Mouse (Mus musculus): Measurements from ENCODE around the gene Oxsm.

The Oxsm gene

DNA sequence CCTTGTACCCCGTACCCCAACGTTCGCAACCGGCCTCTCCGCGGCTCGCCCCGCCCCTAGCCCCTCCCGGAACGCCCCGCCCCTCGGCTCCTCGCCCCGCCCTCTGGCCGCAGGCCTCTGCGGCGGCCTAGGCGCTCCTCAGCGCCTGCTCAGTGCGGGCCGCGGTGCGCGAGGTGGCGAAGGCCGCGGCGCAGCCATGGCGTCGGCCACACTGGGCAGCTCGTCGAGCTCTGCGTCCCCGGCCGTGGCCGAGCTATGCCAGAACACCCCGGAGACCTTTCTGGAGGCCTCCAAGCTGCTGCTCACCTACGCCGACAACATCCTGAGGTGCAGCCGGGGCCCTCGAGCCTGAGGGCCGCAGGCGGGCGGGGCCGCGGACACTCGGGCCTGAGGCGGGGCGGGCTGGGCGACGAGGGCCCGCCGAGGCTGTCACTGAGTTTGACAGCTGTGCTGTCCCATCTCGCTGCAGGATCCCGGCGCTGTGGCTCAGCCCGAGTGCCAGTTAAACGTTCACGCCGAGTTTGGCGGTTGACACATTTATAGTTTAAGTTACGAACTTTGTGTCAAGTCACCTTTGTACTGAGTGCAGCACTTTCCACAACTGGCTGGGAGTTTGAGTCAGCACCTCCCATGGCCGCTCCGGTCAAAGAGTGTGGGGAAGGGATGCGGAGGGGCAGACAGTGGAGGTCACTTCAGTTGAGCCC, at the start of gene Oxsm, which contains the start of gene Ngly1:
TSS of gene Oxsm (minus strand) at position 638 of the 704 bp plus-strand sequence.
TSS of gene Ngly1 (plus strand) at position 110 of the 704 bp plus-strand sequence.
- peak; percentile 87 for DNase-seq (ENCODE audit: low read depth, low spot score)

DNA sequence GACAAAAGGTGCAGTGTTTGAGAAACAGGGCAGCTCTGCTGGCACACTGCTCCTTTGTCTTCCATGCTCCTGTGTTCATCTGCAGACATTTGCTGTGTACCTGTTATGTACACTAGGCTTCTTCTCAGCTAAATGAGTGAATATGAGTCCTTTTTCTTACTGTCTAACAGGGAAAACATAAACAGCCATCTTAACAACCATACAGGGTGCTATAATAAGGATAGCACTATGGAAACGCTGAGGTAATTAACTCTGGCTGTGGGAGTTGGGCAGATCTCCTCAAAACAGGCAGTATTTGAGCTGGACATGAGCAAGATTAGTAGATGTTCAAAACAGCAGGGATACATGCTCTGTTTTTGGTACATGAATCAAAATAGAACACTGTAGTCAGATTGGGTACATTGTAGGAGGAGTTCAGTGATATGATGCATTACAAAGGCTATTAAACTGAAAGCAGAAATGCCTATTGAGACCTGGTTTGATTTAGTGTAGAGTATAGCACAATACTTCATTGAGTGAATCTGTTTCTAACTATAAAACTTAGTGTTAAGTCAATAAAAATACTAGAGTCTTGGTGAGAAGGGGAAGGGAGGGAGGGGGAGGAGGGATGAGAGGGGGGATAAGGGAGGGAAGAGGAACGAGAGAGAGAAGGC, 47.3 kb upstream of the Oxsm start:
- no peak for DNase-seq (ENCODE audit: low read depth, low spot score)

GRCm38 (mm10) chr14:16293921-16294320, 44.3 kb upstream of the Oxsm start:
- DNase-seq (ENCODE audit: low read depth, low spot score): no peak

DNA sequence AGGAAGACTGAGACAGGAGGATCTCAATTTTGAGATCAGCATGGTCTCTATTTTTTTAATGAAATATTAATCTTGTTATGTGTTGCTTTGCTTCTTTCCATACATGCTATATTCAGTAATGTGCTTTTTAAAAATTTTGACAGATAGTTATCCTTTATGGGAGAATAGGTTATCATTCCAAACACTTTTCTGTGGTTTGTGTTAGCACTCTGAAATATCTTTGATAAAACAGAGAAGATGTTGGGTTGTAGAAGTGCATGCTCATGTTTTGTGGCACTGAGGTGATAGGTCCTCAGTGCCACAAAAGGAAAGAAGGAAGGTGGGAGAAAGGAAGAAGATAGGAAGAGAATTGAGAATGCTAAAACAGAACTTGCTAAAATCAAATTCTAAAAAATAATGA, 43.4 kb upstream of the Oxsm start:
- DNase-seq (ENCODE audit: low read depth, low spot score): no peak

GRCm38 (mm10) chr14:16292371-16292770, 42.8 kb upstream of the Oxsm start:
- no peak for DNase-seq (ENCODE audit: low read depth, low spot score)

DNA sequence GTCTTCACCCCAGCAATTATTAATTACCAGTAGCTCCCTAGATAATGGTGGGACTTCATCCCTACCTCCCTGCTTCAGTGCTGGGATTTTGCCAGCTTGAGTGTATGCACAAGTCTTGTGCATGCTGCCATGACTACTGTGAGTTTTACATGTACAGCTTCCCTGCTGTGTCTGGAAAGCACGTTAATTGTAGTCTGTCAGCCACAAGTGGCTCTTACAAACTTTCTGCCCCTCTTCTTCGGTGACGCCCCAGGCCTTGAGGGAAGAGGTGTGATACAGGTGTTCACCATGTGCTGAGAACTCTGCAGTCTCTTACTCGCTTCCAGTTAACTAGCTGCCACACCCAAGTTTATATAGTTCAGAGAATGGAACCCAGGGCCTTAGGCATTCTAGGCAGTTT, 34.4 kb upstream of the Oxsm start:
- DNase-seq (ENCODE audit: low read depth, low spot score): no peak

DNA sequence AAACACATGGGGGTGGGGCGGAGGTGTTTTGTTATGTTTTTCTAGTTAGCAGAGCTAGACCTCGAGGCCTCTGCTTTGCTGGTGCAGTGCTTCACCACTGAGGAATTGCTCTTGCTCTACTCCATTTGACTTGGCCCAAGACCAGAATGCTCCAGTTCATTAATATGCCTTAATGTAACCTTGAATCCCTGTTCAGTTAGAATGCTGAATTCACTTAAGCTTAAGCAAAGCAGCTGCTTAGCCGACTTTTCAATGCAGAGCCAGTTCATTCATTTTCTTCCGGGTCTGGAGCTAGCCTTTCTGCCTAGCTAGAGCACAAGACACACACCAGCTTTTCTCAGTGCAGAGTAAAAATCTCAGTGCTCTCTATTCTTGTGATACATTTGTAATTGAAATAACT, 29.6 kb upstream of the Oxsm start:
- DNase-seq (ENCODE audit: low read depth, low spot score): no peak

- DNase-seq (ENCODE audit: low read depth, low spot score): no peak
Observed at GRCm38 (mm10) chr14:16273677-16274076, 24.1 kb upstream of the Oxsm start.

GRCm38 (mm10) chr14:16269776-16270175, 20.2 kb upstream of the Oxsm start:
- DNase-seq (ENCODE audit: low read depth, low spot score): peak; percentile 49

- DNase-seq (ENCODE audit: low read depth, low spot score): peak; percentile 21
Observed at GRCm38 (mm10) chr14:16267028-16267427, 17.4 kb upstream of the Oxsm start.

DNA sequence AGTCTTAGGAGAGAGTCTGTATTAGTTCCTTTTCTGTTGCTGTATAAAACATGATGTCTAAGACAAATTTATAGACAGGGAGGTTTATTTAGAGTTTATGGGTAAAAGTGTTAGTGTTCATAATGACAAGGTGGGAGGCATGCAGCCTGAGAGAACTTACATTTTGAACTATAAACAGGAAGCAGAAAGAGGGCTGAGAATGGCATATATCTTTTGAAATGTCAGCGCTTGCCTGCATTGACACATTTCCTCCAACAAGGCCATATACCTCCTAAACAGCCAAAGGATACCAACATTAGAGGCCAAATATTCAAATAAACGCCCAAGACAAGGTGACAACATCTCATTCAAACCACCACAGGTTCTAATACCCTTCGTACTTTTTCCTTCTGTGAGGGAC, 12.3 kb upstream of the Oxsm start:
- DNase-seq (ENCODE audit: low read depth, low spot score): no peak

DNA sequence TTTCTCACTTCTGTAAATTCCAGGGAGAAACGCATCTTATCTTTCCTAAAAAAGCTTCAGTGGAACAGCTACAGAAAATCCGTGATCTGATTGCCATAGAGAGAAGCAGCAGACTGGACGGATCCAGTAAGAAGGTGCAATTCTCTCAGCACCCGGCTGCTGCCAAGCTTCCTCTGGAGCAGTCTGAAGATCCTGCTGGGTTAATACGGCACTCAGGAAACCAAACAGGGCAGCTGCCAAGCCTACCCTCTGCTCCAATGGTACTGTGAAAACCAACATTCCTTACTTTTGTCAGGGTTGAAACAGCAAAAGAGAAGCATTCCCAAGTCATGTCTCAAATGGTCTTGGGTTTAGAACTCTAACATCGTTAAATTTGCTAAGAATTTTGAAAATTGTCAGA, 10.9 kb upstream of the Oxsm start:
- no peak for DNase-seq (ENCODE audit: low read depth, low spot score)

DNA sequence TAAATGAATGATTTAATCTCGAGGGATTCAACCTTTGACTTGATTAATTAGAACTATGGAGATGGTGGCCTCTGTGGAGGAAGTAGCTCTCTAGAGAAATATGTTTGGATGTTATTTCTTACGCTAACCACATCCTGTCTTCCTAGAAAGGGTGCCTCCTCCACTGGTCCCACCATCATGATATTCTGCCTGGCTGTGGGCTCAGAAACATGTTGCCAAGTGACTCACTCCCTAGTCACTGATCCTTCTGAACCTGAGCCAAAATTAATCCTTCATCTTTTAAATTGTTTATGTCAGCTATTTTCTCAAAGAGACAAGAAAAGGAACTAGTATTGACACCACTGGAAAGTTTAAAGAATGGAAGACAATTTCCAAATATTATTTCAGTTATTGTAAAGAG, 6.6 kb upstream of the Oxsm start:
- peak; percentile 63 for DNase-seq (ENCODE audit: low read depth, low spot score)

- DNase-seq (ENCODE audit: low read depth, low spot score): peak; percentile 27
Observed at GRCm38 (mm10) chr14:16255745-16256144, 6.1 kb upstream of the Oxsm start.

- DNase-seq (ENCODE audit: low read depth, low spot score): no peak
Observed at GRCm38 (mm10) chr14:16250099-16250498, 491 bp upstream of the Oxsm start.

DNA sequence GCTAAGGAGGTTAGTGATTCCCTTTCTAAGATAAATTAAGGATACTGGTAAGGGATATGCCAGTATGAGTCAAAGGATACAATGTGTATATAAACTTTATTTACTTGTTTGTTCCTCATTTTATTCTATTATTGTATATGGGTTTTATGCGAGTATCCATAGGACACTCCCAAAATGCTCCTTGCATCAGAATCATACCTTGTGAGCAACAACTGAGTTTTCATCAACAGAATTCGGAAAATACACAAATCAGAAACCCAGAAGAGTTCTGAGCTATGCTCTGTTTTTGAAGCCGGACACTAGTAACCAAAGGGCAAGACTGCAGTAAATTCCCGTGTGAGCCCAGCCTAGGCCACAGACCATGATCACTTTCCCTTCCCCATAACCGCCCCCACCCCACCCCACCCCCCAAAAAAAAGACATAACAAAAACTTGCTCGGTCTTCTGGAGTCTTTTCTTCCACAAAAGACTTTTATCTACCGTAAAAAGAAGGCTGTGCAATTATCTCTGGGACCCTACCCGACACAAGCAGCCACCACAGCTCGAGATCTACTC, 928 bp downstream of the Oxsm start:
- DNase-seq (ENCODE audit: low read depth, low spot score): no peak

DNA sequence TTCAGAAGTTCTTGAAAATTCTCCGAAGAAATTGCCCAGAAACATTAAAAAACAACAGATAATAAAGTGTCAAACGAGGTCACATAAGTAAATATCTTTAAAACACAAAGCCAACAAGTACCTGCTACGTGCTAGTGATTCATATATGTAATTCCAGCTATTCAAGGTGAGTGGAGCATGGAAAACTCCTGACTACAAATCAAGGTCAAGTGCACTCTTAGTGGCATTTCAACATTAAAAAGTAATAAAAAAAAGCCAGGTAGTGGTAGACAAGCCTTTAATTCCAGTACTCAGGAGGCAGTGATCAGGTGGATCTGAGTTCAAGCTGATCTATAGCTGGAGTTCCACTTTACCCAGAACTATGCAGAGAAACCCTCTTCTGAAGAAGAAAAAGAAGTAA, 1.5 kb downstream of the Oxsm start:
- DNase-seq (ENCODE audit: low read depth, low spot score): no peak

- DNase-seq (ENCODE audit: low read depth, low spot score): no peak
Observed at GRCm38 (mm10) chr14:16246340-16246912, 3.2 kb downstream of the Oxsm start.

- no peak for DNase-seq (ENCODE audit: low read depth, low spot score)
Observed at GRCm38 (mm10) chr14:16245127-16245526, 4.5 kb downstream of the Oxsm start.

- no peak for DNase-seq (ENCODE audit: low read depth, low spot score)
Observed at GRCm38 (mm10) chr14:16244370-16244769, 5.2 kb downstream of the Oxsm start.

DNA sequence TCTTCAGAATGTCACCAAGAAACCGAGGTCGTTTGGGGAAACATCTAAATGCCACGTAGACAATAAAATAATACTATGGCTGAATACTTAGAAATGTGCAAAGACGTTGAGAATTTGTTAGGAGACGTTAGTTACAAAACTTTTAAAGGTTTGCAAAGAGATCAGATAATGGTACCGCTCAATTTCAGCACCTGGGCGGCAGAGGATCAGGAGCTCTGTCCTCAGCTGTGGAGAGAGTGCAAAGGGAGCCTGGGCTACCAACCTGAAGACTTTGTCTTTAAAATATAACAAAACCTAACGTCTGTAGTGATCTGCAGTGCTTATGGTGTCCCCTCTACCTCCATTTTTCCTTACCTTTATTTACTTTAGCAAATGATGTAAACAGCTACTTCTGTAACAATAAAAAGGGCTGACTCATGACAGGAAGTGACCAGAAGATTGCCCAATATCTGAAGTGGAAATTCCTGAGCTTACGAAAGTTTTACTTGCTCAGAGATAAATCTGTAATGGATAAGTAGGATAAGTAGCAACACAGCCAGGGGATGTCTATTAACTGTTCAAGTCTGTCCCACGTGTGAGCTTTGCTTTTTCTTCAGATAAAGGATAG, 5.9 kb downstream of the Oxsm start:
- DNase-seq (ENCODE audit: low read depth, low spot score): peak; percentile 38

DNA sequence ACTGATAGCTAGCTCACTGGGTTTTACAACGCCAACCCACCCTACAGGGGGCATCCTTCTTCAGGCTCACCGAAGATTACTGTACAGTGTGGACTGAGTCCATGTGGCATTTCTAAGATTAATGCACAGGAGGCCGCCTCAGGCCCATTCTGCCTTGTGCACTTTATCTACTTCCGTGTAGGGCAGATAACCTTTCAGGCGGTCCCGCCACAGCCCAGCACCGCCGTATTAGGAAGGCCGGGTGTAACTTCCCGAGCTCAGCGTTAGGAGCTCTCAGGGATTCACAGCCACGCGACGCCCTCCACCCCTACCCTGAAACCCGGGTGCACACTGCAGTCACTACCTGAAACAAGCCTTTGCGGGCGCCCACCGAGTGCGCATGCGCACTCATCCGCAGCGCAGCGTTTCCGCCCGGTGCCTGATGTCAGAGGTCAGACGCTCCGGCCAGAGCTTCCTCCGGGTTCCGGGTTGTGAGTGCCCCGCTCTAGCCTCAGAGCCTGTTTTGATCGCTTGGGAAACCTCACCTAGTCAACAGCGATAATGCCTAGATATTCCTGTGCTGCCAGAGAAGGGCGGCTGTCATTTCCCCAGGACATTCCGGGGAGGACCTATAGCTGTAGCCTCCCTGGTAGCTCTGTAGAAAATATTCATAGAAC, 6.5 kb downstream of the Oxsm start:
- DNase-seq (ENCODE audit: low read depth, low spot score): peak; percentile 91
